Mouse (Mus musculus) spleen, postnatal 14 days (tissue): ENCODE measurements around the gene Ephx1.
"Not testable (repeated sequence)": the region's sequence is repeated elsewhere in the genome, so short reads cannot be mapped to it uniquely, and the experiment has no call there.

Source experiments
- DNase-seq, 2 experiments: peaks; one replicate each; pipeline ENCODE4 v3.0.0; 2021 to 2022; ENCODE audit warnings: low spot score in 2 of 2

The Ephx1 gene

GRCm38 (mm10) chr1:181020756-181021487, at the start of gene Ephx1:
TSS of gene Ephx1 (minus strand) at chr1:181020904.
- DNase-seq, result no peak

- no peak for DNase-seq
Measured at GRCm38 (mm10) chr1:181069671-181070070, 49.0 kb upstream of the Ephx1 start.

GRCm38 (mm10) chr1:181068344-181068743, 47.6 kb upstream of the Ephx1 start:
- DNase-seq, result no peak

GRCm38 (mm10) chr1:181064648-181065047, 43.9 kb upstream of the Ephx1 start:
- DNase-seq, result no peak

GRCm38 (mm10) chr1:181063991-181064390, 43.3 kb upstream of the Ephx1 start:
- DNase-seq, result no peak

- no peak for DNase-seq
Measured at GRCm38 (mm10) chr1:181061784-181062485, 41.2 kb upstream of the Ephx1 start.

GRCm38 (mm10) chr1:181052898-181053297, 32.2 kb upstream of the Ephx1 start:
- no peak for DNase-seq

GRCm38 (mm10) chr1:181050937-181051336, 30.2 kb upstream of the Ephx1 start, which contains the start of gene 9130409I23Rik:
TSS of gene 9130409I23Rik (plus strand) at chr1:181051237.
- no peak for DNase-seq

- no peak for DNase-seq
Measured at GRCm38 (mm10) chr1:181049328-181049842, 28.7 kb upstream of the Ephx1 start.

- DNase-seq, result no peak
Measured at GRCm38 (mm10) chr1:181047520-181047919, 26.8 kb upstream of the Ephx1 start.

- no peak for DNase-seq
Measured at GRCm38 (mm10) chr1:181039652-181040051, 18.9 kb upstream of the Ephx1 start.

- DNase-seq, result no peak
Measured at GRCm38 (mm10) chr1:181037623-181038022, 16.9 kb upstream of the Ephx1 start.

GRCm38 (mm10) chr1:181035015-181035778, 14.5 kb upstream of the Ephx1 start:
- DNase-seq, result not testable (repeated sequence)

- peak; percentile 38 to 66 for DNase-seq
Measured at GRCm38 (mm10) chr1:181022265-181022664, 1.6 kb upstream of the Ephx1 start.

- DNase-seq, result no peak
Measured at GRCm38 (mm10) chr1:181021488-181021865, 773 bp upstream of the Ephx1 start.

- no peak for DNase-seq
Measured at GRCm38 (mm10) chr1:181017890-181018420, 2.7 kb downstream of the Ephx1 start.

- DNase-seq, result peak; percentile 62 to 74
Measured at GRCm38 (mm10) chr1:181017212-181017711, 3.4 kb downstream of the Ephx1 start.

GRCm38 (mm10) chr1:181016532-181017131, 4.1 kb downstream of the Ephx1 start:
- DNase-seq, result peak; percentile 29 to 46

GRCm38 (mm10) chr1:181016045-181016444, 4.7 kb downstream of the Ephx1 start:
- DNase-seq, result no peak

- no peak for DNase-seq
Measured at GRCm38 (mm10) chr1:181015558-181015957, 5.1 kb downstream of the Ephx1 start.
